Mouse (Mus musculus): ENCODE results near the gene Rab3il1. TPM values are rescaled to one million over a fixed set of nuclear protein-coding genes. Genes with fewer than 3 reads are reported as not detected.

The Rab3il1 gene
- polyA plus RNA-seq, 1 experiment from 2014 or later, result 54.0 TPM

DNA sequence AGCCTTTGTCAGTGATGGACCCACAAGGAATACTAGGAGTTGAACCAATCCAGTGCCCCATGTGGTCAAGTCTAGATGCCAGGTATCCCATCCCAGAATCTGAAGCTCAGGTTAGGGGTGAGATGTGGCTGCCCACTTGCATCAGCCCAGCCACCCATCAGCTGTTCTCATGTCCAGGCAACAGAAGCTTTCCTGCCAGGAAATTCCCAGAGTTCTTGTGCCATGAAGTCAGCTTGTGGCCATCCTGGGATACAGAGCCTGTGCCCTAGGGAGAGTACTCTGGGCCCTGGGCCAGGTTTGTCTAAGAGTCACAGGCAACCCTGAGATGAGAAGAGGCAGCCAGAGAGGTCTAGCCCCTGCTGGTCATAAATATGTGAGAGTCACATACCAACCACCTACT is 42.2 kb downstream of the Rab3il1 start:
- H3K27me3 ChIP-seq (ENCODE audit: control insufficient read depth, insufficient read depth, low read length), result no peaks in the 10 kb centered on the region

DNA sequence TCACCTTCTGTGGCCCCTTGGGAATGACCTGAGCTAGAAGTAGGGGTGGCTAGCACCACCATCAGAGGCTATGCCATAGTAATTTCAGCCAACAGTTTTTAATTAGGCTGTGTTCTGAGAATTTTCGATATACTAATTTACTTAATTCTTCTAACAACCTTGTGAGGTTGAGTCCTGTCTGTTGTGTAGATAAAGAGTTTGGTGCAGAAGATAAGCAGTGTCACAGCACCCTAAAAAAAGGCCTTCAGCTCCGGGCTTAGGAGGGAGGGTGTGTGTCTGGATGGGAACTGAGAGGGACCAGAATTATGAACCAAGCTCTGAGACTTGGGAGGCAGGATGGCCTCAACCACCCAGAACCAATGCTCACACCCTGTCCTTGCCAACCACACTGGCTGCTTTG is 44.2 kb downstream of the Rab3il1 start:
- no peak overlapping the region for H3K9ac ChIP-seq (ENCODE audit: low read depth, low read length)
- no peaks in the 10 kb centered on the region for H3K27me3 ChIP-seq (ENCODE audit: control insufficient read depth, insufficient read depth, low read length)
- H3K36me3 ChIP-seq (ENCODE audit: control insufficient read depth, insufficient read depth, low read length), result no peaks in the 10 kb centered on the region
- H3K4me1 ChIP-seq (ENCODE audit: control insufficient read depth, insufficient read depth, low read length), result peaks cover 41% of the 10 kb centered on the region
- WGBS (ENCODE audit: insufficient replicate concordance), result 56% methylated on average over 2 of the region's 2 CpGs
- no peaks in the 10 kb centered on the region for H3K9me3 ChIP-seq (replicated peaks; ENCODE audit: control insufficient read depth, low read length)
- H3K4me3 ChIP-seq (ENCODE audit: low read depth, low read length), result no peak overlapping the region
- H3K27ac ChIP-seq (ENCODE audit: low read depth, low read length), result no peak overlapping the region
- no peak overlapping the region for H3K4me2 ChIP-seq
- ATAC-seq (replicated peaks; ENCODE audit: insufficient number of reproducible peaks, low FRiP score, low TSS enrichment), result no peak

More for the DNA sequence above, 42.2 kb downstream of the Rab3il1 start:
- Histone ChIP-seq H3K36me3 (ENCODE audit: control insufficient read depth, insufficient read depth, low read length) (no peaks in the 10 kb centered on the region), H3K4me1 (ENCODE audit: control insufficient read depth, insufficient read depth, low read length) (peaks cover 44% of the 10 kb centered on the region), H3K27ac (ENCODE audit: low read depth, low read length) (peak overlapping the region; percentile 13; the same call in 1 of the 2 replicates), H3K9me3 (replicated peaks; ENCODE audit: control insufficient read depth, low read length) (no peaks in the 10 kb centered on the region), H3K4me2 (peak overlapping the region; percentile 95), H3K4me3 (ENCODE audit: low read depth, low read length) (no peak overlapping the region), H3K9ac (ENCODE audit: low read depth, low read length) (no peak overlapping the region)
- ATAC-seq (replicated peaks; ENCODE audit: insufficient number of reproducible peaks, low FRiP score, low TSS enrichment), result no peak

- H3K4me3 ChIP-seq (ENCODE audit: low read depth, low read length), result no peak overlapping the region
- H3K4me2 ChIP-seq, result no peak overlapping the region
- no peak for ATAC-seq (replicated peaks; ENCODE audit: insufficient number of reproducible peaks, low FRiP score, low TSS enrichment)
- H3K27ac ChIP-seq (ENCODE audit: low read depth, low read length), result no peak overlapping the region
- H3K9me3 ChIP-seq (replicated peaks; ENCODE audit: control insufficient read depth, low read length), result no peaks in the 10 kb centered on the region
- no peaks in the 10 kb centered on the region for H3K36me3 ChIP-seq (ENCODE audit: control insufficient read depth, insufficient read depth, low read length)
- H3K4me1 ChIP-seq (ENCODE audit: control insufficient read depth, insufficient read depth, low read length), result peaks cover 41% of the 10 kb centered on the region
- no peaks in the 10 kb centered on the region for H3K27me3 ChIP-seq (ENCODE audit: control insufficient read depth, insufficient read depth, low read length)
- WGBS (ENCODE audit: insufficient replicate concordance), result 56% methylated on average over 4 of the region's 4 CpGs
- no peak overlapping the region for H3K9ac ChIP-seq (ENCODE audit: low read depth, low read length)
Measured at GRCm38 (mm10) chr19:10046346-10046745, 44.9 kb downstream of the Rab3il1 start.

GRCm38 (mm10) chr19:10046983-10047382 is 45.5 kb downstream of the Rab3il1 start:
- H3K36me3 ChIP-seq (ENCODE audit: control insufficient read depth, insufficient read depth, low read length), result no peaks in the 10 kb centered on the region
- 47% methylated on average over 3 of the region's 3 CpGs for WGBS (ENCODE audit: insufficient replicate concordance)
- H3K27ac ChIP-seq (ENCODE audit: low read depth, low read length), result 0 out of 2 replicates have a peak overlapping the region, but pooled peaks have one; percentile 16
- H3K27me3 ChIP-seq (ENCODE audit: control insufficient read depth, insufficient read depth, low read length), result no peaks in the 10 kb centered on the region
- no peak for ATAC-seq (replicated peaks; ENCODE audit: insufficient number of reproducible peaks, low FRiP score, low TSS enrichment)
- H3K9ac ChIP-seq (ENCODE audit: low read depth, low read length), result no peak overlapping the region
- H3K4me3 ChIP-seq (ENCODE audit: low read depth, low read length), result no peak overlapping the region
- H3K4me2 ChIP-seq, result no peak overlapping the region
- no peaks in the 10 kb centered on the region for H3K9me3 ChIP-seq (replicated peaks; ENCODE audit: control insufficient read depth, low read length)
- H3K4me1 ChIP-seq (ENCODE audit: control insufficient read depth, insufficient read depth, low read length), result peaks cover 37% of the 10 kb centered on the region

- ATAC-seq (replicated peaks; ENCODE audit: insufficient number of reproducible peaks, low FRiP score, low TSS enrichment), result no peak
- Histone ChIP-seq H3K4me2 (no peak overlapping the region), H3K9ac (ENCODE audit: low read depth, low read length) (no peak overlapping the region), H3K4me1 (ENCODE audit: control insufficient read depth, insufficient read depth, low read length) (peaks cover 20% of the 10 kb centered on the region), H3K36me3 (ENCODE audit: control insufficient read depth, insufficient read depth, low read length) (peaks cover 4% of the 10 kb centered on the region; the same call in 1 of the 2 replicates), H3K9me3 (replicated peaks; ENCODE audit: control insufficient read depth, low read length) (no peaks in the 10 kb centered on the region), H3K27me3 (ENCODE audit: control insufficient read depth, insufficient read depth, low read length) (no peaks in the 10 kb centered on the region), H3K4me3 (ENCODE audit: low read depth, low read length) (no peak overlapping the region), H3K27ac (ENCODE audit: low read depth, low read length) (no peak overlapping the region)
Measured at GRCm38 (mm10) chr19:10049533-10049932, 48.1 kb downstream of the Rab3il1 start.

GRCm38 (mm10) chr19:10050438-10050837 is 49.0 kb downstream of the Rab3il1 start:
- H3K9me3 ChIP-seq (replicated peaks; ENCODE audit: control insufficient read depth, low read length), result no peaks in the 10 kb centered on the region
- no peak overlapping the region for H3K9ac ChIP-seq (ENCODE audit: low read depth, low read length)
- no peaks in the 10 kb centered on the region for H3K27me3 ChIP-seq (ENCODE audit: control insufficient read depth, insufficient read depth, low read length)
- H3K27ac ChIP-seq (ENCODE audit: low read depth, low read length), result no peak overlapping the region
- H3K4me2 ChIP-seq, result no peak overlapping the region
- H3K4me3 ChIP-seq (ENCODE audit: low read depth, low read length), result no peak overlapping the region
- peaks cover 8% of the 10 kb centered on the region; the same call in 1 of the 2 replicates for H3K36me3 ChIP-seq (ENCODE audit: control insufficient read depth, insufficient read depth, low read length)
- 73% methylated on average over 2 of the region's 2 CpGs for WGBS (ENCODE audit: insufficient replicate concordance)
- no peak for ATAC-seq (replicated peaks; ENCODE audit: insufficient number of reproducible peaks, low FRiP score, low TSS enrichment)
- H3K4me1 ChIP-seq (ENCODE audit: control insufficient read depth, insufficient read depth, low read length), result peaks cover 20% of the 10 kb centered on the region

- no peaks in the 10 kb centered on the region for H3K27me3 ChIP-seq (ENCODE audit: control insufficient read depth, insufficient read depth, low read length)
- no peak overlapping the region for H3K4me3 ChIP-seq (ENCODE audit: low read depth, low read length)
- WGBS (ENCODE audit: insufficient replicate concordance), result 77% methylated on average over 4 of the region's 4 CpGs
- ATAC-seq (replicated peaks; ENCODE audit: insufficient number of reproducible peaks, low FRiP score, low TSS enrichment), result no peak
- H3K4me2 ChIP-seq, result no peak overlapping the region
- H3K9ac ChIP-seq (ENCODE audit: low read depth, low read length), result no peak overlapping the region
- no peaks in the 10 kb centered on the region for H3K9me3 ChIP-seq (replicated peaks; ENCODE audit: control insufficient read depth, low read length)
- H3K27ac ChIP-seq (ENCODE audit: low read depth, low read length), result no peak overlapping the region
- H3K36me3 ChIP-seq (ENCODE audit: control insufficient read depth, insufficient read depth, low read length), result peaks cover 9% of the 10 kb centered on the region; the same call in 1 of the 2 replicates
- H3K4me1 ChIP-seq (ENCODE audit: control insufficient read depth, insufficient read depth, low read length), result peaks cover 8% of the 10 kb centered on the region
Measured at GRCm38 (mm10) chr19:10052698-10053097, 51.2 kb downstream of the Rab3il1 start.

GRCm38 (mm10) chr19:10053692-10054260 is 52.3 kb downstream of the Rab3il1 start:
- H3K9me3 ChIP-seq (replicated peaks; ENCODE audit: control insufficient read depth, low read length), result no peaks in the 10 kb centered on the region
- no peak overlapping the region for H3K27ac ChIP-seq (ENCODE audit: low read depth, low read length)
- WGBS (ENCODE audit: insufficient replicate concordance), result 89% methylated on average over 10 of the region's 10 CpGs
- ATAC-seq (replicated peaks; ENCODE audit: insufficient number of reproducible peaks, low FRiP score, low TSS enrichment), result no peak
- no peak overlapping the region for H3K4me2 ChIP-seq
- no peaks in the 10 kb centered on the region for H3K27me3 ChIP-seq (ENCODE audit: control insufficient read depth, insufficient read depth, low read length)
- H3K9ac ChIP-seq (ENCODE audit: low read depth, low read length), result no peak overlapping the region
- peaks cover 8% of the 10 kb centered on the region for H3K4me1 ChIP-seq (ENCODE audit: control insufficient read depth, insufficient read depth, low read length)
- peaks cover 14% of the 10 kb centered on the region; the same call in 1 of the 2 replicates for H3K36me3 ChIP-seq (ENCODE audit: control insufficient read depth, insufficient read depth, low read length)
- no peak overlapping the region for H3K4me3 ChIP-seq (ENCODE audit: low read depth, low read length)

- ATAC-seq (replicated peaks; ENCODE audit: insufficient number of reproducible peaks, low FRiP score, low TSS enrichment), result no peak
Measured at GRCm38 (mm10) chr19:10054361-10055075, 53.0 kb downstream of the Rab3il1 start.

More at GRCm38 (mm10) chr19:10054361-10055075, 53.0 kb downstream of the Rab3il1 start:
- no peak overlapping the region for H3K4me2 ChIP-seq
- H3K27me3 ChIP-seq (ENCODE audit: control insufficient read depth, insufficient read depth, low read length), result no peaks in the 10 kb centered on the region
- H3K4me3 ChIP-seq (ENCODE audit: low read depth, low read length), result no peak overlapping the region
- H3K9me3 ChIP-seq (replicated peaks; ENCODE audit: control insufficient read depth, low read length), result no peaks in the 10 kb centered on the region
- no peak overlapping the region for H3K9ac ChIP-seq (ENCODE audit: low read depth, low read length)
- peaks cover 3% of the 10 kb centered on the region for H3K4me1 ChIP-seq (ENCODE audit: control insufficient read depth, insufficient read depth, low read length)
- WGBS (ENCODE audit: insufficient replicate concordance), result 87% methylated on average over 6 of the region's 6 CpGs
- peaks cover 14% of the 10 kb centered on the region; the same call in 1 of the 2 replicates for H3K36me3 ChIP-seq (ENCODE audit: control insufficient read depth, insufficient read depth, low read length)
- H3K27ac ChIP-seq (ENCODE audit: low read depth, low read length), result no peak overlapping the region
